In genomic region chr5:27739216-27739615, GRCm38 (mm10) we compare ENCODE assay signal across 14 mouse cellular contexts.
"Had no signal": no experiment of that assay in that cellular context is flagged by ENCODE, and none has a peak within 500 bp of the region (broad histone marks: within the 10 kb centered on the region; RNA-seq: fewer than 3 reads in every experiment).

No protein-coding gene starts in this region.

- H3K4me3 ChIP-seq: neural tube, embryonic 15.5 days; stomach, embryonic 15.5 days had no signal

- H3K4me1 ChIP-seq: neural tube, embryonic 15.5 days; stomach, embryonic 15.5 days had no signal

- DNase-seq: retina, postnatal 1 day; right cerebral cortex, adult 18-20 months; right cerebral cortex, postnatal 14 days; right cerebral cortex, postnatal 25 days; right cerebral cortex, postnatal 4 days; spleen, adult 18-20 months; thymus, adult 18-20 months; thymus, adult 2 months; thymus, postnatal 14 days; thymus, postnatal 25 days; thymus, postnatal 36 days; thymus, postnatal 4 days had no signal
